Mouse (Mus musculus) small intestine, adult 2 months (tissue): Measurements from ENCODE around the gene Slc20a1. TPM values are rescaled to one million over a fixed set of nuclear protein-coding genes. Genes with fewer than 3 reads are reported as not detected.

Source experiments
- H3K27ac ChIP-seq: fragments of 200-500 bp; 2 replicates; pipeline ENCODE4 v1.5.1; 2012; ENCODE audit warnings: low read depth, low read length, control low read depth, inconsistent platforms; ENCODE audit not compliant: insufficient read depth
- H3K27me3 ChIP-seq: fragments of 200-500 bp; 2 replicates; pipeline ENCODE4 v1.6.1; 2012; ENCODE audit warnings: mild to moderate bottlenecking, moderate library complexity, low read length, inconsistent platforms; ENCODE audit not compliant: control insufficient read depth, insufficient read depth
- H3K36me3 ChIP-seq: fragments of 200-500 bp; 2 replicates; pipeline ENCODE4 v1.6.1; 2012; ENCODE audit warnings: mild to moderate bottlenecking, low read length, control low read depth, inconsistent platforms; ENCODE audit not compliant: control insufficient read depth, insufficient read depth
- H3K4me1 ChIP-seq: fragments of 200-500 bp; 2 replicates; pipeline ENCODE4 v1.6.1; 2012; ENCODE audit warnings: low read length, inconsistent platforms, mixed read lengths; ENCODE audit not compliant: control insufficient read depth, insufficient read depth, insufficient read length
- H3K4me3 ChIP-seq: fragments of 200-500 bp; 2 replicates; pipeline ENCODE4 v1.5.1; 2012; ENCODE audit warnings: low read depth, mild to moderate bottlenecking, control low read depth, inconsistent platforms, low read length, moderate library complexity
- CTCF ChIP-seq: fragments of 200-500 bp; IDR thresholded peaks from 2 replicates; pipeline ENCODE4 v1.5.1; 2012; ENCODE audit warnings: low read depth, mild to moderate bottlenecking, control low read depth, inconsistent platforms, low read length, moderate library complexity, mixed read lengths; ENCODE audit not compliant: insufficient replicate concordance, insufficient read length; ENCODE audit errors: extremely low read depth
- POLR2A ChIP-seq: fragments of 200-500 bp; IDR thresholded peaks from 2 replicates; pipeline ENCODE4 v1.6.1; 2012; ENCODE audit warnings: low read depth, mild to moderate bottlenecking, control low read depth, inconsistent platforms, low read length, moderate library complexity
- WGBS: fragments of 180-500 bp; shearing (Covaris S2); methylation state at CpG from one replicate; pipeline ENCODE4 v1.1.7; 2018; 5-methylcytosine and 5-hydroxymethylcytosine counted together
- polyA plus RNA-seq: library from polyadenylated mRNA; depleted of rRNA; stranded (reverse); fragments of >200 nt; gene quantifications from 2 replicates; pipeline ENCODE4 v1.2.3, GENCODE M21; 2012

Slc20a1 gene
- polyA plus RNA-seq, 1 experiment, result 6.6 TPM

GRCm38 (mm10) chr2:129178182-129178908 lies 20.2 kb upstream of the Slc20a1 start:
- Histone ChIP-seq H3K27ac (no peak overlapping the region), H3K4me1 (no peaks in the 10 kb centered on the region; the same call in 1 of the 2 replicates), H3K36me3 (no peaks in the 10 kb centered on the region), H3K4me3 (peak overlapping the region; percentile 43), H3K27me3 (no peaks in the 10 kb centered on the region)
- TF ChIP-seq POLR2A (no peak), CTCF (no peak)
- 37% methylated on average over 10 of the region's 10 CpGs for WGBS

GRCm38 (mm10) chr2:129179946-129180853 lies 18.4 kb upstream of the Slc20a1 start:
- TF ChIP-seq POLR2A (no peak), CTCF (no peak)
- WGBS, result 64% methylated on average over 8 of the region's 8 CpGs
- no peaks in the 10 kb centered on the region for H3K27me3 ChIP-seq
- H3K4me1 ChIP-seq, result no peaks in the 10 kb centered on the region; the same call in 1 of the 2 replicates
- no peaks in the 10 kb centered on the region for H3K36me3 ChIP-seq
- peak overlapping the region; percentile 56 for H3K27ac ChIP-seq
- no peak overlapping the region for H3K4me3 ChIP-seq

- H3K27ac ChIP-seq, result no peak overlapping the region
- TF ChIP-seq POLR2A (no peak), CTCF (no peak)
- H3K4me1 ChIP-seq, result no peaks in the 10 kb centered on the region; the same call in 1 of the 2 replicates
- H3K27me3 ChIP-seq, result no peaks in the 10 kb centered on the region
- 82% methylated on average over 5 of the region's 5 CpGs for WGBS
- no peak overlapping the region for H3K4me3 ChIP-seq
- no peaks in the 10 kb centered on the region for H3K36me3 ChIP-seq
These were observed 17.1 kb upstream of the Slc20a1 start for GRCm38 (mm10) chr2:129181509-129181908.

GRCm38 (mm10) chr2:129182412-129182811 lies 16.2 kb upstream of the Slc20a1 start:
- Histone ChIP-seq H3K27me3 (no peaks in the 10 kb centered on the region), H3K4me3 (no peak overlapping the region), H3K4me1 (no peaks in the 10 kb centered on the region; the same call in 1 of the 2 replicates), H3K36me3 (no peaks in the 10 kb centered on the region), H3K27ac (peak overlapping the region; percentile 7)
- TF ChIP-seq CTCF (no peak), POLR2A (no peak)
- WGBS, result 84% methylated on average over 1 of the region's 1 CpGs

- no peaks in the 10 kb centered on the region; the same call in 1 of the 2 replicates for H3K4me1 ChIP-seq
- peak overlapping the region; percentile 43 for H3K4me3 ChIP-seq
- H3K27me3 ChIP-seq, result no peaks in the 10 kb centered on the region
- no peaks in the 10 kb centered on the region for H3K36me3 ChIP-seq
- TF ChIP-seq POLR2A (0 out of 2 replicates have a peak, but pooled peaks have one; percentile 23), CTCF (no peak)
- WGBS, result 78% methylated on average over 14 of the region's 14 CpGs
- peak overlapping the region; percentile 66 for H3K27ac ChIP-seq
These were observed 15.0 kb upstream of the Slc20a1 start for GRCm38 (mm10) chr2:129183561-129184031.

GRCm38 (mm10) chr2:129184853-129185252 lies 13.7 kb upstream of the Slc20a1 start:
- H3K27ac ChIP-seq, result peak overlapping the region; percentile 42; the same call in 1 of the 2 replicates
- TF ChIP-seq POLR2A, result no peak
- no peak for TF ChIP-seq CTCF

More at GRCm38 (mm10) chr2:129184853-129185252, 13.7 kb upstream of the Slc20a1 start:
- Histone ChIP-seq H3K4me3 (no peak overlapping the region), H3K27me3 (no peaks in the 10 kb centered on the region), H3K4me1 (no peaks in the 10 kb centered on the region; the same call in 1 of the 2 replicates), H3K36me3 (no peaks in the 10 kb centered on the region)
- WGBS, result 80% methylated on average over 1 of the region's 1 CpGs
